Comparison of ENCODE assay signal across 15 mouse cellular contexts in genomic region chr11:58260156-58260555, GRCm38 (mm10). TPM values are rescaled to one million over a fixed set of nuclear protein-coding genes. Genes with fewer than 3 reads are reported as not detected.
"Had no signal": no experiment of that assay in that cellular context is flagged by ENCODE, and none has a peak within 500 bp of the region (broad histone marks: within the 10 kb centered on the region; RNA-seq: fewer than 3 reads in every experiment).

No protein-coding gene starts in this region.

- DNase-seq: kidney, adult 9 months; kidney, postnatal 14 days; kidney, postnatal 4 days; left cerebral cortex, postnatal 4 days; lung, adult 2 months; lung, postnatal 14 days; midbrain, embryonic 14.5 days; thymus, adult 18-20 months; thymus, postnatal 36 days had no signal

- ATAC-seq: liver, embryonic 12.5 days had no signal

RNA-seq across cellular contexts. Expression of gene 4930438A08Rik, which starts 14.4 kb away (rescaled TPM):
- total RNA-seq: layer of hippocampus, adult 18-20 months; layer of hippocampus, postnatal 14 days; left cerebral cortex, adult 8-10 months; left cerebral cortex, postnatal 14 days; left cerebral cortex, postnatal 4 days; megakaryocyte-erythroid progenitor cell, adult 5-6 weeks had no signal
